Mouse (Mus musculus): ENCODE measurements around the gene Syn3.

- TF ChIP-seq POLR2A (IDR thresholded peaks at IDR 0.05; ENCODE audit: low read depth, low read length) (no peak), CTCF (IDR thresholded peaks at IDR 0.05; ENCODE audit: extremely low read depth, insufficient read length, insufficient replicate concordance, low read depth, low read length) (no peak)
Measured at GRCm38 (mm10) chr10:86302318-86302648, 196.4 kb downstream of the Syn3 start.

Measured in small intestine, adult 2 months (tissue).